Mouse (Mus musculus) limb, embryonic 14.5 days (tissue): Measurements from ENCODE around the gene Stoml2. TPM values are rescaled to one million over a fixed set of nuclear protein-coding genes. Genes with fewer than 3 reads are reported as not detected.
A peak's percentile ranks its signal among the peaks of the same experiment; 100 is the strongest.
"Not testable (repeated sequence)": the region's sequence is repeated elsewhere in the genome, so short reads cannot be mapped to it uniquely, and the experiment has no call there.

Experiments used
- ATAC-seq: fragments of 200-750 bp; cut with Nextera tagmentation; 2 replicates; pipeline ENCODE4 v1.8.0; 2017; ENCODE audit warnings: low read depth, moderate number of reproducible peaks, moderate TSS enrichment; ENCODE audit not compliant: low FRiP score
- DNase-seq: peaks from one replicate; pipeline ENCODE4 v3.0.0-alpha.2; 2015; ENCODE audit warnings: low spot score
- H3K27ac ChIP-seq: fragments of 300-500 bp; sonication (generic); replicated peaks from 2 replicates; pipeline ENCODE4 v1.5.1; 2014; ENCODE audit warnings: low read depth, mild to moderate bottlenecking, low read length, moderate library complexity, mixed read lengths
- H3K27me3 ChIP-seq: fragments of 300-500 bp; sonication (generic); 2 replicates; pipeline ENCODE4 v1.6.1; 2014; ENCODE audit warnings: low read length, mixed read lengths; ENCODE audit not compliant: control insufficient read depth, insufficient read depth
- H3K36me3 ChIP-seq: fragments of 300-500 bp; sonication (generic); 2 replicates; pipeline ENCODE4 v1.6.1; 2014; ENCODE audit warnings: mild to moderate bottlenecking, low read length, moderate library complexity, mixed read lengths; ENCODE audit not compliant: control insufficient read depth, insufficient read depth
- H3K4me1 ChIP-seq: fragments of 300-500 bp; sonication (generic); 2 replicates; pipeline ENCODE4 v1.6.1; 2014; ENCODE audit warnings: antibody characterized with exemption, low read length, mixed read lengths; ENCODE audit not compliant: control insufficient read depth, insufficient read depth
- H3K4me2 ChIP-seq: fragments of 300-500 bp; sonication (generic); replicated peaks from 2 replicates; pipeline ENCODE4 v1.6.1; 2014; ENCODE audit warnings: low read depth, mild to moderate bottlenecking, low read length, moderate library complexity; ENCODE audit not compliant: severe bottlenecking
- H3K4me3 ChIP-seq: fragments of 300-500 bp; sonication (generic); replicated peaks from 2 replicates; pipeline ENCODE4 v1.5.1; 2014; ENCODE audit warnings: low read length
- H3K9ac ChIP-seq: fragments of 300-500 bp; sonication (generic); 2 replicates; pipeline ENCODE4 v1.6.1; 2014; ENCODE audit warnings: mild to moderate bottlenecking, low read depth, low read length, moderate library complexity; ENCODE audit not compliant: severe bottlenecking
- H3K9me3 ChIP-seq: fragments of 300-500 bp; sonication (generic); 2 replicates; pipeline ENCODE4 v1.6.1; 2016; ENCODE audit warnings: low read length; ENCODE audit not compliant: control insufficient read depth
- POLR2A ChIP-seq: fragments of 200-500 bp; IDR thresholded peaks from 2 replicates; pipeline ENCODE4 v1.8.0; 2012; ENCODE audit warnings: inconsistent platforms, mild to moderate bottlenecking, moderate library complexity, borderline replicate concordance; ENCODE audit not compliant: insufficient read depth, insufficient read length; ENCODE audit errors: extremely low read depth
- WGBS: fragments of 180-500 bp; shearing (Covaris S2); extraction: QIAGEN DNeasy Blood & Tissue Kit; methylation state at CpG from one replicate; pipeline ENCODE4 v1.1.7; 2014; 5-methylcytosine and 5-hydroxymethylcytosine counted together
- polyA plus RNA-seq, 2 experiments: library from polyadenylated mRNA; depleted of rRNA in 1 of 2; stranded (reverse) in 1 of 2; unstranded in 1 of 2; fragments of >200 nt; fragmentation: Nextera tagmentation in 1 of 2; extraction: Ambion mirVana in 1 of 2; gene quantifications; 2 replicates each; pipeline versions ENCODE4 v1.2.1 to v1.2.3; 2012 to 2014

Gene Stoml2
- polyA plus RNA-seq, 2 experiments, result 156 to 316 TPM

DNA sequence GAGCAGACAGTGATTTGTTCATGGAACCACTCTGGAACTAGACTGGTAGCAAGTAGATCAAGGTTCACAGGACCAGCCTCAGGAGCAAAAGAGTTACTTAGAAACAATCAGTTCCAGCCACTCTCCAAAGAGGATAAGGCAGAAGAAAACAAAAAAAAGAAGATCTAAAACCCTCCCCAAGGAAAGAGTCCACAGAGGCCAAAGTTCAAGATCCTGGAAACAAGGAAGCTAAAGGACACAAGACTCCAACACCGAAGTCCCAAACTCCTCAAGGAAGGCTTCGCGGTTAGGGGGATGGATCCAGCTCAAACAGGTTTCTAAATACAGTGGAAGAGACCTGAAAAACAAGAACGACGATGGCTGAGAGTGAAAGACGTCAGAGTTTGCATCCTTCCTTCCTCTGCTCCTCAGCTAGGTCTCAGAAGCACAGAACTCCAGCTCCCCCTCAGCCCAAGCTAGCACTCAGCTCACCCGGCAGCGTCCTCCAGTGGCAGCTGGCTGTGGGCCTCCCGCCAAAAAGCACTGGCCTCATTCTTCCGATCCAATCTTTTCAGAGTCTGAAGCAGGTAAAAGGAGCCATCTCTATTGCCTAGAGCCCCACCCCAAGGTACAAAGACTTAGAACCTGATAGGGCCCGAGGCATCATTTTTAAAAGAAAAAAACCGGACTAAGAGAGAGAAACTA lies 28.6 kb downstream of the Stoml2 start:
- Histone ChIP-seq H3K4me1 (peaks cover 8% of the 10 kb centered on the region), H3K4me2 (no peak overlapping the region), H3K9ac (no peak overlapping the region), H3K9me3 (no peaks in the 10 kb centered on the region), H3K36me3 (0 out of 2 replicates have a peak, but pooled peaks cover 11% of the 10 kb centered on the region), H3K4me3 (no peak overlapping the region), H3K27me3 (no peaks in the 10 kb centered on the region), H3K27ac (no peak overlapping the region)
- 79% methylated on average over 12 of the region's 12 CpGs for WGBS
- ATAC-seq, result no peak
- TF ChIP-seq POLR2A, result no peak
- DNase-seq, result no peak

DNA sequence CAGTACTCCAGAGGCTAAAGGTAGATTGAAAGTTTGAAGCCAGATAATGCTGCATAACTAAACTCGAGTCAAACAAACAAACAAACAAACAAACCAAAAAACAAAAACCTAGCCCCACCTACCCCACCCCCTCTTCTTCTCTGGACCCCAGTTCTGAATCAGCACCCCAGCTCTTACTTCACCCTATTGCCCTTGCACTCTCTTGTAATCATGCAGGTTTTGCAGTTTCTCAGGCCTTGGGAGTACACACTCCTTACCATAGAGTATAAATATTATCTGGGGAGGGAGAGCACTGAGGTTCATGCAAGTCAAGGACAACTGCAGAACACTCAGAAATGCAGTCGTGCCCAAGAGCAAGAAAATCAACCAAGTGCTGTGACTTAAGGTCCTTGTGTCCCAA lies 30.2 kb downstream of the Stoml2 start:
- ATAC-seq, result no peak
- Histone ChIP-seq H3K4me1 (peaks cover 10% of the 10 kb centered on the region), H3K36me3 (peaks cover 13% of the 10 kb centered on the region; the same call in 1 of the 2 replicates), H3K9ac (no peak overlapping the region), H3K9me3 (no peaks in the 10 kb centered on the region), H3K4me2 (no peak overlapping the region), H3K4me3 (no peak overlapping the region), H3K27me3 (no peaks in the 10 kb centered on the region), H3K27ac (peak overlapping the region; percentile 85; the same call in 1 of the 2 replicates)
- DNase-seq, result no peak
- TF ChIP-seq POLR2A, result no peak
- 93% methylated on average over 2 of the region's 2 CpGs for WGBS

DNA sequence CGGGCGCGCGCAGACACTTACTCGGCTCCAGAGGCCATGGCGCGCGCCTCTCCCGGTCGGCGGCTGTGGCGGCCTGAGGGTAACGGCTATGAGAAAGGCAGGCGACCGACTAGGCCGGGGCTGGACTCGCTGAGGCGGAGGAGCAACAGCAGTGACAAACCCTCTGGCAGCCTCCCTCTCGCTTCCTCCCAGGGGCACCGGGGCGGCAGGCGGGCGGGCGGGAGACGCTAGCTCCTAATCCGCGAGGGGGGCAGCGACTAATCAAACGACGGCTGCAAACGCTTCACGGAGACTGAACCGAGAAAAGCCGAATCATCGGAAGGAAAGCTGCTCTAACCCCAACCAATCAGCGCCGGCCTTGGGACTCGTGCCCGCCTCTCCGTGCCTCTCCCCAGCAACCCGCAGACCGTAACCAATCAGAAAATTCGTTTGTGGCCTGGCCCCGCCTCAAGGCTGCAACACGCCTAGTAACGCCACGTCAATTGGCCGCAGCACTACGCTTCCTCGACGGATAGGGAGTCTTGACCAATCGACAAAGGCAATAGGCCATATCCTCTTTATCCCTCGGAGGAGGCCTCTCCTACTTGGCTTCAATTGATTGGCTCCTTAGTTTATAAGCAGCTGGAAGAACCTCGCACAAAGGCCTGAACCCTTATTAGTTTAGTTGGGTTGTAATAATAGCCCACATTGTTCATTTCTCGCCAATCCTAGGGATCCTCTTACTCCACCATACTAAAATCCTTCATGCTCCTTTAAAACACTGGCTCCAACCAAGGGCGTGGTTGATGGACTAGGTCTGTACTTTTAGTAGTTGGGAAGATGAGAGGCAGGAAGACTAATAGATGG lies 31.1 kb downstream of the Stoml2 start, which contains the start of gene Vcp:
Vcp (minus strand) TSS at position 367 of the 846 bp plus-strand sequence.
- peak; percentile 99 for DNase-seq
- Histone ChIP-seq H3K36me3 (peaks cover 19% of the 10 kb centered on the region), H3K4me1 (peaks cover 10% of the 10 kb centered on the region), H3K4me2 (peak within 1 kb of the TSS; percentile 87), H3K27ac (peak within 1 kb of the TSS; percentile 99), H3K9ac (peak within 1 kb of the TSS; percentile 96), H3K4me3 (peak within 1 kb of the TSS; percentile 91)
- peak; percentile 99 for ATAC-seq
- H3K27me3 ChIP-seq, H3K9me3 ChIP-seq: not testable (repeated sequence)
- WGBS, result under 1% methylated on average over 41 of the region's 56 CpGs

DNA sequence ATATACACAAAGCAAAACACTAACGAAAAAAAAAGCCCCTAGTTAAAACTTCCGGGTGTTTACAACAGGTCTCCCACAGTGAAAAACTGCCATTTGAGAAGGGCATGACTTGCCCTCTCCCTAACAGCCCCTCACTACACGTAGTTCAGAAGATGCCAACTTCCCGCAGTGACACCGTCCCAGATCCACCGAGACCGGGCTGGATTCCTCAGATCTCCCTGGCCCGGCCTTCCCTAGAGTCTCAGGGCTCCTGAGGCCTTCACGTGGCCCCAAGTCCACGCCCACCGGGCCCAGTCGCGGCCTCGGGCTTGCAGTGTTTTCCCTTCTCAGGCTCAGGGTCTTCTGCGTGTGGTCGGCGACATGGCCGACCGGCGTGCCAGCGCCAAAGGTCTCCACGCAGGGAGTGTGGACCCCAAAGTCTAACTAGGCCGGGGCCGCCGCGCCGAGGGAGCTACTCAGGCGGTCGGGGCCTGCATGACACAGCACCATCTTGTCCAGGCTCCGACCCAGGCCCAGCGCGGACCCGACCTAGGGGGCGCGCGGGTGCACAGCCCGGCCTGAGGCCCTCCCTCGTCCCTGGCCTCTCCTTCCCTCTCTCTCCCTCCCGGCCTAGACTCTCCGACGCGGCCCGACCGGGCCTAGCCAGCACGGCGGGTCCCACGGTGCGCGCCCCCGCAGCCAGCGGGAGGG lies 31.9 kb downstream of the Stoml2 start:
- ATAC-seq, result peak; percentile 66
- peak; percentile 69 for DNase-seq
- H3K4me3 ChIP-seq, result peak overlapping the region; percentile 91
- no peaks in the 10 kb centered on the region for H3K27me3 ChIP-seq
- H3K9ac ChIP-seq, result peak overlapping the region; percentile 96
- peak overlapping the region; percentile 99 for H3K27ac ChIP-seq
- no peaks in the 10 kb centered on the region for H3K9me3 ChIP-seq
- H3K4me1 ChIP-seq, result peaks cover 10% of the 10 kb centered on the region
- H3K4me2 ChIP-seq, result peak overlapping the region; percentile 87
- H3K36me3 ChIP-seq, result peaks cover 21% of the 10 kb centered on the region
- TF ChIP-seq POLR2A, result no peak
- 0% methylated on average over 33 of the region's 51 CpGs for WGBS

DNA sequence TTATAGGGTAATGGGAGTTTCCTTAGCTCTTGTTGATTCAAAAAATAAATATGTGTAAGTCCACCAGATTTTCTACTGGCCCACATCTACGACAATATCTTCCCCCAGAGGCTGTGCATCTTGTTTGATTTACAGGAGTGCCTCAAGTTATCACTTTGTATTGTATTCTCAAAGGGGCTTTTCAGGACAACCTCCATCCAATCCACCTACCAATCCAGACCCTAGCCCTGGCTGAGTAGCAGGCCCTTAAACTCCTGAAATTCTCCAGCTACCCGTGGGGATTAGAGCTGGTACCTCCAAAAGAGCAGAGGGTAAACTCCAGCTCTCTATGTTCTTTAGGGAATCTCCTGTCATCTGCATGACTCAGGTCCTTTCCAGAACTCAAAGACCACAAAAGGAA lies 33.5 kb downstream of the Stoml2 start:
- peak overlapping the region; percentile 91 for H3K4me3 ChIP-seq
- no peak for TF ChIP-seq POLR2A
- H3K36me3 ChIP-seq, result peaks cover 33% of the 10 kb centered on the region
- H3K9me3 ChIP-seq, result no peaks in the 10 kb centered on the region
- no peak overlapping the region for H3K9ac ChIP-seq
- H3K4me1 ChIP-seq, result peaks cover 10% of the 10 kb centered on the region
- H3K27ac ChIP-seq, result no peak overlapping the region
- ATAC-seq (no peak), DNase-seq (no peak)
- peak overlapping the region; percentile 87 for H3K4me2 ChIP-seq
- no peaks in the 10 kb centered on the region for H3K27me3 ChIP-seq
- 71% methylated on average over 2 of the region's 2 CpGs for WGBS
